Mouse (Mus musculus) embryo, embryonic 11.5 days (tissue): ENCODE results near the gene Tmem269.
A peak's percentile ranks its signal among the peaks of the same experiment; 100 is the strongest.

Experiments
- DNase-seq: peaks from one replicate; pipeline ENCODE4 v3.0.0-alpha.2; 2012; ENCODE audit warnings: low read depth, low spot score

Gene Tmem269

DNA sequence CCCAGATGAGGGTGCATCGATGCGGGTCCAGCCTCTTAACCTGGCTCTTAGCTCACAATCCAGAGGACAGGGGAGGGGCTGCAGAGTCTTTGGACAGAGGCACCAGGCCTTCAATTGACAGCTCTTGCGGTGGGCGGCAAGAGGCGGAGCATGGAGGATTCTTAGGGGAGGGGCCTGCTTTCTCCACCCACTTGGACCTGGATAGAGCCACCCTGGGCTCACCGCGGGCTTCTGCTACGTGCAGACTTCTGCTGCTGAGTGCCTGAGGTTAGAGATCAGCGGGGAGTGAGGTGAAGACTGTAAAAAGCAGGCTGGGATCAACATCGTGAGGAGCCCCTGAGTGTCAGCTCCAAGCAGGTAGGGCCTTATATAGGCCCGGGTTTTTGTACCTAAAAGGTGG is at the start of gene Tmem269:
Gene Tmem269, minus strand, starts transcription at position 49 of the 400 bp plus-strand sequence.
- no peak for DNase-seq

DNA sequence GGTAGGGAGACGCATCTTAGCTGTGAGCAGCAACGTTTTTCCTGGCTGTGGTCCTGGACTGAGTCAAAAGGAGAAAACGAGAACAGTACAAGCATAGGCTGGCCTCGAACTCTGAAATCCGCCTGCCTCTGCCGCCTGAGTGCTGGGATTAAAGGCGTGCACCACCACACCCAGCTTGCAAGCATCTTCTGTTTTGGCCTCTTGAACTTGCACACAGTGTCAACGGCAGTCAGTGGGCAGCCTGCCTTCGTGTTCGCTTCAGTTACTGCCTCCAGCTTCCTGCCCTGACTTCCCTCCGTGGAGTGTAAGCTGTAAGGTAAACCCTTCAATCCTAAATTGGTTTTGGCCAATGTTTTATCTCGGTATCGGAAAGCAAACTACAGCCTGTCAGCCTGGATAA is 48.6 kb upstream of the Tmem269 start:
- DNase-seq, result no peak

DNA sequence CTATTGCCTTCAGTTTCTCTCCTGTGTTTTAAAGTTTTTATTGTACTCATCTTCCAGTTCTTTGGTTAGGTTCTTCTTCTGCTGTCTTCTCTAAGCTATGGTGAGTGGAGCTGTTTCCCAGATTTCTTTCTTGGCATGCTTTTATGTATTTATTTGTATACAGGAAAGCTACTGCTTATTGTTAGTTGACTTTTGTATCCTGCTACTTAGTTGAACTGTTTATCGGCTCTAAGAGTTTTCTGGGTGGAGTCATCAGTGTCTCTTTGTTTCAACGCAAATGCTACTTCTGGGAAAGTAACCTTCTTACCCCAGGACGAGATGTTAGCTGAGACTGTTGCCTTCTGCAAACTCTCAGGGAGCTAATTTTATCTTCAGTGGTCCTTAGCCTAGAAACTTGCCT is 45.4 kb upstream of the Tmem269 start:
- DNase-seq, result no peak

DNA sequence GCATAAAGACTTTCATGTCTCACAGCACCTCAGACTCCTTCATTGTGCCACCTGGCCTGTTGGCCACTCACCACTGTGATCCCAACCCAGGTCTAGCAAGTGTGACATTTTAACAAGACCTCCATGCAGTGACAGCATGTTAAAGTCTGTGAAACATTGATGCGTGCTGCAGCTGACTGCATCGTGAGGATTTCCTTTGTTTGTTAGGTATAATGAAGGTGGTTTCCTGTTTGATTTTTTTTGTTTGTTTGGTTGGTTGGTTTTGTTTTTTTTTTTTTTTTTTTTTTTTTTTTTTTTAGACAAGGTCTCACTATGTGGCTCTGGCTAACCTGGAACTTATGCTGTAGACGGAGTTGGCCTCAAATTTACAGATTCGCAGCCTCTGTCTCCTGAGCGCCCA is 44.5 kb upstream of the Tmem269 start:
- no peak for DNase-seq

DNA sequence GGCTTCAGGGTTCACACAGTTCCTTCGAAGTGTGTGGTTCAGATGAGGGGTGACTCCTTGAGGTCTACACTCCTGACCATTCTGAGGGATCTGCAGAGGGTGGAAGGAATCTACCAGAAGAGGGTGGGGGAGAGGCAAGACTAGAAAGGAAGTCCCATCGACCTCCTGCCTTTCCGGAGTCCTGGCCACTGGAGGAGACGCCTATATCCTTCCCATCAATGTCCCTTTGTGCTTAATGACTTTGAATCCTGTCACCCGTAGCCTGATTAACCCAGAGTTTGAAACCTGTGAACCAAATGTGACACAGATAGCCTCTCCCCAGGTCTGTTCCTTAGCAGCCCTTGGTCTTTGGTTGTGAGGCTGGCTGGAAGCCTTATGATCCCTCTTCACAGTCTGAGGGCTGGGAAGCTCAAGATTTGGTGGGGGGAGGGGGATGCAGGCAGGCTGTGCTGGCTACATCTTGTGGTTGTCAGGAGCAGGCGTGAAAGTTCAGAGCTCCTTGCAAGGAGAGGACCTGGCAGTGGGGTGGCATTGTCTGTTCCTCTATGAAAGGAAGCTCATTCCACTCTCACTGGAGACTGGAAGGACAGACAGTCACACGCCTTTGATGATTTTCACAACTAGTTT is 43.2 kb upstream of the Tmem269 start:
- DNase-seq, result no peak

DNA sequence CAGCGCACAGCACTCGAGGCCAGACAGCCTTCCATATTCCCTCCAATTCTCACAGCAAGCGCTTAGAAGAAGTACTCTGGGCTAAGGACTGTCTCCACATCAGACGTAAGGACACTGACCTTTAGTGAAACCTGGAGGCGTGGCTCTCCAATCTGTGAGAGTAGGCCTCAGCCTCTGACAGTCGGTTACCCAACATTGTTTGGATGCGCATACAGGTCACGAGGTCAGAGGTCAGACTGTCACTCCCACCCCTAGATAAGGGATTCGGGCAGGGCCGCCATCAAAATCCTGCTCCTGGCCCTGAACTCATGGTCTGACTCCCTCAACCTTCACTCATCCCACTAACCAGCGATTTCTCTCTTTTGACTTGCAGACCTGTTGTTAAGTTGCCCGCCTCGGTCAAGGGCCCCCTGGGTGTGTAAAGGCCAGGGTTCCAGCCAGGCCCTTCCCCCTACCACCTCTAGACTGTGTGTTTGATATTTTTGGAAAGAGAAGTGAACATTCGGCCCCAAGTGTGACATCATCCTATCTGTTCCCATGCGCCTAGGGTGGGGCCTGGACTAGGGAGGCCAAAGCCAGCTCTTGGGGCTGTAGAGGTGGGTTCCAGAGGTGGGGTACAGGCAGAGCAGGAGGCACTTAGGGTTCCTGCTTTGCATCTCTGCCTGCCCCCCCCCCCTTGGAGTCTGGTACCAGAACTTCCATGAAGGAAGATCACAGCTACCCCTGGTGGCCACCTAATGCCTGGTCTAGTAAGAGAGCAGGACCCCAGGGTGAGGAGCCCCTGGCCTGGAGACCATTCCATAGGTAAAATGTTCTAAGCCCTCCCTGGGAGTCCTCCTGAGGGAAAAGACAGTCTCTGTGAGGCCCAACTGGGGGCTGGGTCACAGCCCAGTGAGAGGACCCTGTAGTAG is 41.6 kb upstream of the Tmem269 start:
- DNase-seq, result no peak

DNA sequence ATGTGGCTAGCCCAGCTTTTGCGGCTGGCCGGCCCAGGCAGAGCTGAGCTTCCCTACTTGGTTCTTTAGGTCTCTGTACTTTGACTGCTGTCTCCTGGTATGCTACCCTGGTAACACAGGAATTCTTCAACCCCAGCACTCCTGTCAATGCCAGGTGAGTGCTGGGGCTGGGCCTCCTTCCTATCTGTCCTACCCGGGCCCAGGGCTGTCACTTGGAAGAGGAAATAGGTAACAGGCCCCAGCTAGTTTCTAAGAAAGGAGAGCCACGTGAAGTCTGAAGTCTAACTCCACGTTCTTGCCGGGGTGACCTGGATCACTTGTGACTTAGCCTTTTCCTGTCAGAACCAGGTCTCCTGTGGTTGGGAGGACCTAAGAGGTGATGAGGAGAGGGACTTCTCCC is 39.1 kb upstream of the Tmem269 start:
- no peak for DNase-seq

DNA sequence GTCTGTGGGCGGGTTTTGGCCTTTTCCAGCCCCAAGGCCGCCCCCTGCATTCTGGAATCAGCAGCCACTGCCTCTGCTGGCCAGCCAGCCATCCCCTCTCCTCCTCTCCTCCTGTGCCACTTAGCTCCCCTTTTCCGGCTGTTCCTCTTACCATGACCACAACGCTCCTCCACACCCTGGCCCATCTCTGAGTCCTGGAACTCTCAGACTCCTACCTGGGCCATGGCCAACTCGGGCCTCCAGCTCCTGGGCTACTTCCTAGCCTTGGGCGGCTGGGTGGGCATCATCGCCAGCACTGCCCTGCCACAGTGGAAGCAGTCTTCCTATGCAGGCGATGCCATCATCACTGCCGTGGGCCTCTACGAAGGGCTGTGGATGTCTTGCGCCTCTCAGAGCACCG is 37.3 kb upstream of the Tmem269 start, which contains the start of gene Cldn19:
Gene Cldn19, plus strand, starts transcription at position 64 of the 400 bp plus-strand sequence.
- DNase-seq, result no peak

DNA sequence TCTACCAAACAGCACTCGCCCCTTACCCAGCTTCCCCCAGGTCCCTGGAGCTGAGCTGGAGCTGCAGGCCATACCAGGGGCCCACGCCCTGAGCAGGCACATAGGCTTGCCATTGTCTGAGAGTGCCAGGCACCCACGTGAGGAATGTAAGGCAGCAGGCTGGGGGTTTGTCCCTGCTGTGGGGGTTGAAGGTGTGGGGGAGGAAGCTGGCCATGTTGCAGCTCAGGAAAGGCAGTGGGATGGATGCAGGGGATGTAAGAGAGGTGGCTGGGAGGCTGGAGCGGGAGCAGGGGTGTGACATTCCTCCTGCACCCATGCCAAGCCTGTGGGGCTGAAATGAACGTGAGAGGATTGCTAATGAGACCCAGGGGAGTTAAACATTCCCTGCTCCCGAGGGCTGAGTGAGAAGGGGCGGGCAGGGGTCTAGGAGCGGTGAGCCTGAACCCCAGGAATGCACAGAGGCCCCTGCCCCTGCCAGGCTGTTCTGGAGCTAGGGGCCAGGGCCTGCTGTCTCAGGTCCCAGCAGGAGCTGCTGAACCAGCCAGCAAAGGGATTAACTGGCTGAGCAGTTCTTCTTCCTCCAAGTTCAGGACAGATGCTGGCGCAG is 36.1 kb upstream of the Tmem269 start:
- DNase-seq, result no peak

DNA sequence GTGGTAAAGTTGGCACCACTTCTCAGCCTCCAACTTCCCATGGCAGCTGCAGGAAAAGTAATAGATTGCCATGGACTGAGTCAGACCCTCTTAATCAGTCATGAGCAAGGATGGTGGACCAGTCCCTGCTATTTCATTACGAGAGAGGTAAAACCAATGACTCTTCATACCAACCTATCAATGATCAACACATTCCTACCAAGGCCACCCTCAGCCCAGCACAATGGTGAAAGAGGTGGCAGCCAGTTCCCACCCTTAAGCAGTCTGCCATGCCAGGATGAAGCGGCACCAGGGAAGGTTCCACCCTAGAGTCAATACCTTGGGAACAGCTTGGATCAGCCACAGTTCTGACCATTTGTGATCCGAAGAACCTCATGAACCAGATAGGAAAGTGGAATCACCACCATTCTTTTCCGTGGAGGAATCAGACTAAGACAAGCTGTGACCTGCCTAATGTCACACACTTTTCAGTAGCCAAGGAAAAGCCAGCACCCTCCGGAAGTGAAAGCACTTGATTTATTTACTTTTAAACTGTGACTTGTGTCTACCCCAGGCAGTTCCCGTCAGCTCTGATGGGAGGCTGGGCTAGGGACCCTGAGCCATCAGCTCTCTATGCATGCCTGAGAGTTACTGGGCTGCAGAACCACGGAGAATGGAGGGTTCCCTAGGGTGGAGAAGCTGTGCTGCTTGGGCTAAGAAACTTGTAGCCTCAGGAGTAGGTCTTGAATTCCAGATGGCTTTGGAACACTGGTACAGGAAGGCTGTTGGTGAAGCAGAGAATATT is 34.2 kb upstream of the Tmem269 start:
- DNase-seq, result no peak

DNA sequence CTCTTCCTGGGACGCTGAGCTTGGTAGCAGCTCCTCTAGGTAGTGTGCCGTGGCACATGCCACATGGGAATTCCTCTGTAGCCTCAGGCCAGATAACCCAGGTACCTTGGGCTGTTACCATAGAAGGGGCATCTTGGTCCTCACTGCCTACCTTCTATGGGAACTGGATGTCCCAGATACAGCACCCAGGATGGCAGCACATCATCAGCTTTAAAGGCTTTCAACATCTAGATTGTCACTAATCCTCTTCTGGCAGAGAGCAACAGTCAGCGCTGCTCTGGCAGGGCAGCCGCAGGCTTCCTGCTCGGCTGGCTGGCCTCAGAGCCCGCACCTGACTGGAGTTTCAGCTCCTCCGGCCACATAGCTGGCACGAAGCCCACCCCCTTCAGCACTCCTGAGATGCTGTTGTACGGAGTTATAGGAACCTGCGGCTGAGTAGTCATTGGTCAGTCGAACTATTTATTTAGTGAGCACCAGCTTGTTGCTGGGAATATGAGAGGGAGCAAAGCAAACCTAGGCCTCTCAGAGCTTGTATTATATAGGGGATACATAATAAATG is 30.5 kb upstream of the Tmem269 start:
- no peak for DNase-seq

DNA sequence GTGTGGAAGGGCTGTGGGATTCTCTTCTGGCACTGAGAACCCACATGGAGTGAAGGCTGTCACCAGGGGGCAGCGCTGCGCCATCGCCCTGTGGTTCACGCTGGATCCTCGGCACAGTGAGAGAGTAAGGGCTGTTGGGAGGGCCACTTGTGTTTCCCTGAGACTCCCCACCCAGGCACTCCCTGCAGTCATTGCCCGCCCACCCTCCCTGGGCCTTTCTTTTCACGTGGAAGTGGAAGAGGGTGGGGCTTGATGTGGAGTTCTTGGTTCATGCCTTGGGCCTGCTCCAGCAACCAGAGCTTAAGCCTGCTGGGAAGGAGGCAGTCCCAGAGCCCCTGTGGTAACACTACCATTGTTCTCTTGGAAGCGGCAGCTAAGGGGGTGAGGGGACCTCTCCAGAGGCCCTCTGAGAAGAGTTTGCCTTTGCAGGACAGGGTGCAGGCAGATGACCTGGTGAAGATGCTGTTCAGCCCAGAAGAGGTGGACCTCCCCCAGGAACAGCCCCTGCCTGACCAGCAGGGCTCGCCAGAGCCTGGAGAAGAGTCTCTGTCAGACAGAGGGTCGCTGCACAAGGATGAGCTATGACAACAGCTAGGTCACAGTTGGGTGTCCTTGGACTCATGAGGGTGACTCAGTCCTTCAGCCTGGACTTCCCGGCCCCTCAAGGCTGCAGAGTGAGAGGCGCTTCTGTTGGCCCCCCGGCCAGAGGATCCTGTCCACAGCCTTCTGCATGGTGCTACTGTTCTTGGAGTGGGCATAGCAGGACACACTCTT is 29.6 kb upstream of the Tmem269 start:
- peak; percentile 34 for DNase-seq

DNA sequence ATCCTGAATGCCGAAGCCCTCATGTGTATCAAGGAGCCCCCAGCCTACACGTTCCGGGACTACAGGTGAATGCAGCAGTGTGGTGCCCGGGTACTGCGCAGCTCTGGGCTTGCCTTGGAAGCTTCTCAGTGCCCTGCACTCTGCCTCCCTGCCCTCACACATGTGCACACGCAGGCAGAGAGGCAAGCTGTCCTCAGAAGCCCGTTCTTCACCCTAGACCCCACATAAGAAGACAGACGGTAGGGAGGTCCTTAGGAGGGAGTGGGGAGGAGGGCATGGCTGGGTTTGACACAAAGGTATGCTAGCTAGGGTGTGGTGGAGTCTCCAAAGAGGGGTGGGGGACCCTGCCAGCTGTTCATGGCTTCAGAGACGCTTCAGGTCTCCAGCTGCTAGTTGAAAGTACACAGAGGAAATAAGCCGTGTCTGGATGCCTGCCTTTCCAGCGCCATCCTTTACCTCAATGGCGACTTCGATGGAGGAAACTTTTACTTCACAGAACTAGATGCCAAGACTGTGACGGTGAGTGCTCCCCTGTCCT is 28.7 kb upstream of the Tmem269 start:
- DNase-seq, result no peak

DNA sequence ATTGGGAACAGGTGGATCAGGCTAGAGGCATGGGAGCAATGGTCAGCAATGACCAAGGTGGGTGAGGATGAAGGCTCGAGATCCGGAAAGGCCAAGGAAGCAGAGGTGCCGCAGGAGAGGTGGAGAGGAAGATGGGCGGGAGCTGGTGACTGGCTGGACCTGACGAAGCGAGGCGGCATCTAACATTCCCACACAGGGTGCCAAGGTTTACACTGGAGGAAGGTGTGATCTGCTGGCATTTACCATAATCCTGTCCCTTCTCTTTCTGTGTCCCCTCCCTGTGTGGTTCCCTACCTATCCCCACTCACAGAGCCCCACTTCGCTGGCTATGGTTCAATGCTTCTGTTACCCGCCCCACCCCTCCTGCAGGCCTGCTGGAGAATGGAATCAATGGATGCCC is 27.9 kb upstream of the Tmem269 start:
- no peak for DNase-seq

DNA sequence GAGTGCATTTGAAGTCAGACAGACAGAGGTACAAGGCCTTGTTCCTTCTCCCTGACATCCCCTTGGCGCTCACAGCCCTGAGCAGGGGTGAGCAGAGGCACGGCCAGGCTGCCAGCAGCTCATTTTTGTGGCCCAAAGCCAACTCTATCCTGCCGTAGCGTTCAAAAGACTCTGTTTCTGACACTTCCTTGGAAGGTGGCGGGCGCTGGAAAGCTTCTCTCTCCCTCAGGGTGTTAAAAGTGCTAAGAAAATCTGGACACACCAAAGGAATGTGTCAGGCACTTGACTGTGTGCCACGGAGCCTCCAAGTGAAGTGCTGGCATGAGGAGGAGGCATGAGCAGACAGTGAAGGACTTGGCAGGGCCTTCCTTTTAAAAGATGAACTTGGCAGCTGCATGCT is 27.5 kb upstream of the Tmem269 start:
- no peak for DNase-seq

DNA sequence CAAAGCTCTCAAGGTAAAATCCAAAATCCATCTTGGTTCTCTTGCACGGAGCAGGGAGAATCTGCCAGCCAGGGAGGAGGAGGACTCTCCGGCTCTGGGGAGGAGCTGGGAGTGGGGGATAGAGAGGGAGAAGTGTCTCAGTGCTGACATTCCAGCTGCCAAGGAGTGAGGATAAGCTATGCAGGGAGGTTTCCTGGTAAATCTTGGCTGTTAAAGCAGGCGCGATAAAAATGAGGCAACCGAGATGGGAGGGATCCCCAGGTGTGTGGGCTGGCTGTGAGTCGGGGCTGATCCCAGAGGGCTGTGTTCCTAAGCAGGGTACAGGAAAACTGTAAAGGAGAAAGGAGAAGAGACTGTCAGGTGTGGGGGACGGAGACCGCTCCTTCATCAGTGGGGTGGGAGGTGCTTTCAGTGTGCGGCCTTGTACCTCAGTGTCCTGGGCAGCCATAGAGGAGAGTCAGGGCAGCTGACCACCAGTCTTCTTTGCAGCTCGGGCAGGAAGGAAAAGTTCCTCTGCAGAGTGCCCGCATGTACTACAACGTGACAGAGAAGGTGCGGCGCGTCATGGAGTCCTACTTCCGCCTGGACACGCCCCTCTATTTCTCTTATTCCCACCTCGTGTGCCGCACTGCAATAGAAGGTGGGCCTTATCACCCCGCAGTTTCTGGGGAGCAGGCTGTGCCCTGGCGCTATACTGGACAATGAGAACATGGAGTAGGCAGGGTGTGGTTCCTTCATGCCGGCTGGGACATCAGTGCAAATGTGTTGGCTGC is 26.6 kb upstream of the Tmem269 start:
- no peak for DNase-seq

DNA sequence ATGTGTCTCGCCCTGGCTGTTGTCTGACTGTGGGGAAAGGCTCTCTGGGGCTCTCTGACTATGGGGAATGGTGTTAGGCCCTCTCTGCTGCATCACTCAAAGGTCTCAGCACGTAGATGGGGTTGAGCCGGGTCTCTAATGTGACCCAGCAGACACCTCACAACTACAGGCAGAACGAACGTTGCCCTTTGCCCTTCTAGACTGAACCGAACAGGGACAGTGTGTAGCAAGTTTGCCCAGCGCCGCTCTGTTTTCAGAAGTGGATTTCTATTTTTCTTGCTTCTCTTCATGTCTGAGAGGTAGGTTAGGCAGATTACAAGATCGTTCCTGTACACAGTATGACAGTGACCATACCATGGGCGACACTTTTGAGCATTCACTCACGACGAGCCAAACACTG is 24.6 kb upstream of the Tmem269 start:
- no peak for DNase-seq

DNA sequence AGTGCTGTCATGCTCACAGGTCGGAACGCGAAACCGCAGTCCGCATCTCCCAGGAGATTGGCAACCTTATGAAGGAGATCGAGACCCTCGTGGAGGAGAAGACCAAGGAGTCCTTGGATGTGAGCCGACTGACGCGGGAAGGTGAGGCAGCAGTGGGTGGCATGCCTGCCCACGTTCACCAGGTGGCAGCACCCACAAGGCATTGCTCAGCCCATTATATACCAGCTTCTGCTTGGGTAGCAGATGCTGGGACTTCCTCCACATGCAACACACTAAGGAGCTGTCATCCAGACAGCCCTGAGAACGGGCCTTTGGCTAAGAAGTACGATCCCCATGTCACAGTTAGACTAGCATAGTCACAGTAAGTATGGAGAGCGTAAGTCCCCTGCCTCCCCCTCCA is 23.6 kb upstream of the Tmem269 start:
- no peak for DNase-seq

DNA sequence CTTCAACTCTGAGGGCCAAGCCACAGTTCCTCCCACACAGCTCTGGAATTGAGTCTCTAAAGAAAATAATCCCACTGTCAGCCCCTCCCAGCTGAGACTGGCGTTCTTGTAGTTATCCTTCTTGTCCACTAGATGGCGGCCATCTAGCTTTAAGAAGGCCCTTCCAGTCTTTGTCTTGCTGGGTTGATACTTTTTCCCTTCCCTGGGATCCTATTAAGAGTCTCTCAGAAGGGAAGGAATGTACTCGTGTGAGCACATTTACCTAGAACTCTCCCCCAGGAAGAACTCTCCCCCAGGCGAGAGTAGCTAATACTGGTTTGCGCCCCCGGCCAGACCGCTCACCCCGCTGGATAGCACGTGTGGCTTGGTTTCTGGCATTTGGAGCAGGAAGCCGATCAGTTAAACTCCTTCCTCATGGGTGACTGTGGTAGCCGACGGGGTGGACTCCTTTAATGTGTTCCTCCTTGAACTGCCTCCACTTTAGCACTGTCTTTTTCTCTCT is 21.2 kb upstream of the Tmem269 start:
- DNase-seq, result peak; percentile 65

DNA sequence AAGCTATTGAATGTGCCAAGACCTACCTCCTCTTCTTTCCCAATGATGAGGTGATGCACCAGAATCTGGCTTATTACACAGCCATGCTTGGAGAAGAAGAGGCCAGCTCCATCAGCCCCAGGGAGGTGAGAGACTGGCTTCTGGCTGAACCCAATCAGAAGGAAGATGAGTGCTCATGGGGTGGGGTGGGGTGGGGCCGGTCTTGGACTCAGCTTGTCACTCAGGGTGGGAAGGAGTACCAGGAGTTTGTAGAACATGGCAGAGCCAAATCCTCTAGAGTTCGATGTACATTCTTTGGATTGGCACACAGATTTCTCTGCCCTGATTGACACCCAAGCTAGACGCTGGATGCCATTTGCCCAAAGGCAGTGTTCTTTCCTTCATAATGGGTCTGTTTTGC is 20.6 kb upstream of the Tmem269 start:
- no peak for DNase-seq
